Mouse (Mus musculus) monocyte, adult 5-6 weeks (primary cell): ENCODE data around the gene Inip. TPM values are rescaled to one million over a fixed set of nuclear protein-coding genes. Genes with fewer than 3 reads are reported as not detected.

Source experiments
- ATAC-seq: fragments of 153-309, 156-312 bp; replicated peaks from 2 replicates; pipeline ENCODE4 v1.8.0; 2017; ENCODE audit warnings: mild to moderate bottlenecking; ENCODE audit not compliant: low TSS enrichment, insufficient number of reproducible peaks, severe bottlenecking, poor library complexity, low FRiP score
- total RNA-seq: library from RNA; stranded (forward); fragments of 200-1000, 200-491, 200-594 nt; gene quantifications from 3 replicates; pipeline ENCODE4 v1.2.3, GENCODE M21; 2017

Inip gene
- total RNA-seq, 1 experiment from 2014 or later = 36.2 TPM

DNA sequence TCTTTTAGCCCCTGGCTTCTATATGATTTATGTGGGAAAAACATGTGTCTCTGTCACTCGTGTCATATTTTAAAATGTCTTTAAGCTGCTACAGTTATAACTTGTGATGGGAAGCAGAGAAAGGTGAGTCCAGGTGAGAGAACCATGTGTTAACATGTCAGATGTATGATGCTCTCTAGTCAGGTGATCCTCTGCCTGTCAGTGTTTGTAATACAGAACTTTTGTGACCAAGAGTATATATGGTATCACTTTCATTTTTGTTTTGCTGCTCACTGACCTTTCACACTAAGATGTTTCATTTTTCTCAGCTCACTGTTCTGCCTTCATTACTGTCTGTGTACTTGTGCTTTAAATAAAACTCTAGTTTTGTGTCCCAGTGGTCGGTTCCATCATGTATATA, 72.5 kb downstream of the Inip start:
- no peak for ATAC-seq

DNA sequence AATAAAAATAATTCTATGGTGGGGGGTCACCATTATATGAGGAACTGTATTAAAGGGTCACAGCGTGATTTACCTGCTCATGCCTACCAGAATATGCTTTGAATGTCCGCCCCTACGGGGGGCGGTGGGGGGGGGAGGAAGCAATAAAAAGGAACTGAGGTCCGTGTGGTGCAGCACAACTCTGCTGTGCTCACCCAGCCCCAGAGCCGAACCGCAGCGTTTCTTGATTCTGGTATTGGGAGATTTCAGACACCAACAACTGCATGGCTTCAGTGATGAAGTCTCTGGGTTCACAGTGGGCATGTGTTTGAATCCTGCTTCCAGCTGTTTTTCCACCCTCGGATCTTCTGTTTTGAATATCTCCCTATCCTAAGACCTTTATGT, 73.5 kb downstream of the Inip start:
- ATAC-seq = no peak

DNA sequence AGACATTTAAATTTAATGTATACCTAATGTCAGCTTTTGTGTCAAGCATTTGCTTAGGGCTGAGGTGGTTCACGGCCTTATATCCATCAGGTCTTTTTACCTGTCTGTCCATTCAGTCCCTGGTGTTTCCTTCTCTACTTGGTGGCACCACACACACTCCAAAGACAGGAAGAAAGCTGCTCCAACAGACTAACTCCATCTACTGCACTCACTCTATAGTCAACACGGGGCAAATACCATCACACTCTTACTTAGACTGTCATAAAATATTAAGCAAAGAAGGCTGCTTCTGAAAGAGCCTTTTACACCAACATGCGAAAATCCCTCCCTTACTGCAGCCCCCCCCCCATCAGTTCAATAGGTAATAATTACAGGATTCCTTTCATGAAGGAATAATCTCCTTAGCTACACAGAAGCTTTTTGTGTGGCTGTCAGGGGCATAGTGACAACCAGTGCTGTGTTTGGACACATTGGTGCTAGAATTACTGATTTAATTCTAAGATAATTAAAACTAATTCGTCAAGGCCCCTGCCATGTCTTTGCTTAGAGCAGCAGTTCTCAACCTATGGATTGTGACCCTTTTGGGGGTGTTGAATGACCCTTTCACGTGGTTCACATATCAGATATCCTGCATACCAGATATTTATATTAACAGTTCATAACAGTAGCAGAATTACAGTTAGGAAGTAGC, 74.1 kb downstream of the Inip start:
- ATAC-seq = no peak

DNA sequence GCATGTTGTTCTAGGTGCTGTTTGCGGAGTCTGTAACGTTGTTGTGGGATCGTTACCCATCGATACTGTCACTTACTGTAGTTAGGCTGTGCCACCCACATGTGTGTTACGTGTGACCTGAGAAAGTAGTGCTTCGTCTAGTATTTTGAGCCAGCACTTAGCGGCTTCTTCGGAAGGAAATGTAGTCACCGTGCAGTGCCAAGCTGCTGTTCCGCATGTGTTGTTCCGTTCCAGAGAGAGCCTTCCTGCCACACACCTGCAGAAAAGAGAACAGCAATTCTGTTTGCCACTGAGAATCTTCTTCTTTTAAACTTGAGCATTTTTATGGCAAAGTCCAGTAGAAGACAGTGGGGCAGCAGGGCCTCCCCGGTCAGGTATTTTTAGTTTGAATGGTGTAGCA, 74.9 kb downstream of the Inip start:
- 0 out of 2 replicates have a peak, but pooled peaks have one; percentile 31 for ATAC-seq

DNA sequence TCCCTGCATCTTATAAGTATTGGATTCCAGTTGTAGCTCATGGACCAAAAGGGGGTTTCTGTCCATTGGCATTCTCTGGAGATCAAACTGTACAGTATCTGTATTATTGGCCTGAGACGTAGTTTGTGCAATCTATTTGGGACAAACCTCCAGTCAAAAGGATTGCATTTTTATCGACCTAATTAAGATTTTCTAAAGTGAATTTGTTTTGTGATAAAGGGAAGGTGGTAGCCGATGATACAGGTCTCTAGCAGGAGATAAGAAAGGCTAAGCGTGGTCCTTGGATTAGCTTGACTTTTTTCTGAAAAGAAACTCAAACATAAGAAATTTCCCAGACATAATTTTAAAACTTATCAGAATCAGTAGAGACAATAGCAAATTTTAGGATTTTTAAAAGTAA, 75.8 kb downstream of the Inip start:
- ATAC-seq = no peak

DNA sequence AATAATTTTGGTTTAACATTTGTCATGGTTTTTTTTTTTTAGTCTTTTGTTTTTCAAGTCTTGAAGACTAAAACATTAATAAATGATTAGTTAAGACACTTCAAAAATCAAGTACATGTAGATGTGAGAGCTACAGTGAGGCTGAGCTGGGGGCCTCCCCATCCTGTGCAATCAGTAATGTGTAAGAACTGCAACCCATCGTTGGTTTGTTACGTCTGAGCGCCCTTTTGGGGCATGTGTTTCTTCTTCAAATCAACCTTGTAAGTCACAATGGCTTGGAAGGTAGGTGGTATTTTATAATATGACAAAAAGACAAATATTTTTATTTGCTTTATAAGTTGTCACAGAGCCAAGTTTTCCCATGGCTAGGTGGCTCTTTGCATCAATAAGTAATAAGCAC, 79.6 kb downstream of the Inip start:
- no peak for ATAC-seq

Other genes starting within 250 kb of the Inip start
- gene Hsdl2, start 220.0 kb downstream of the Inip start, total RNA-seq = 22.6 to 25.7 TPM (median 23.4 TPM) in 3 replicates
- 3.1 to 10.2 TPM (median 3.4 TPM) in 3 replicates for gene E130308A19Rik, start 175.4 kb downstream of the Inip start, total RNA-seq
- 23.1 to 30.4 TPM (median 26.6 TPM) in 3 replicates for gene Snx30, start 4.3 kb upstream of the Inip start, total RNA-seq
- not detected in 3 replicates for gene Slc46a2, start 113.5 kb upstream of the Inip start, total RNA-seq
- gene Mup4, start 159.1 kb upstream of the Inip start, total RNA-seq = not detected in 3 replicates
- gene Mup6, start 162.7 kb upstream of the Inip start, total RNA-seq = not detected in 3 replicates